Mouse (Mus musculus) CH12.LX (cell line): ENCODE data around the gene Tbc1d14. TPM values are rescaled to one million over a fixed set of nuclear protein-coding genes. Genes with fewer than 3 reads are reported as not detected.

Experiments used
- DNase-seq: peaks from one replicate; pipeline ENCODE4 v3.0.0-alpha.2; 2013; ENCODE audit errors: extremely low read depth
- H3K27ac ChIP-seq: 2 replicates; pipeline ENCODE4 v1.5.1; 2012; ENCODE audit warnings: low read depth, mild to moderate bottlenecking, control low read depth, moderate library complexity; ENCODE audit not compliant: insufficient read depth
- H3K27me3 ChIP-seq: replicated peaks from 2 replicates; pipeline ENCODE3; 2012; ENCODE audit warnings: inconsistent platforms
- H3K36me3 ChIP-seq, 2 experiments: replicated peaks in 1 of 2; 2 replicates each; pipeline versions ENCODE3 to v1.6.1; 2012; ENCODE audit warnings: inconsistent platforms in 1 of 2, low read length in 1 of 2, mild to moderate bottlenecking in 1 of 2, mixed read lengths in 1 of 2, moderate library complexity in 1 of 2; ENCODE audit not compliant: control insufficient read depth in 1 of 2, insufficient read depth in 1 of 2
- H3K4me1 ChIP-seq, 2 experiments: 2 replicates each; pipeline ENCODE4 v1.6.1; 2012; ENCODE audit warnings: inconsistent platforms in 1 of 2, moderate library complexity in 1 of 2; ENCODE audit not compliant: insufficient read depth in 2 of 2, control insufficient read depth in 1 of 2
- H3K4me2 ChIP-seq: 2 replicates; pipeline ENCODE4 v1.6.1; 2012; ENCODE audit warnings: low read depth, mild to moderate bottlenecking, control low read depth; ENCODE audit not compliant: poor library complexity, insufficient read depth, severe bottlenecking
- H3K4me3 ChIP-seq, 3 experiments: fragments of 150-350 bp in 1 of 3; sonication (generic) in 1 of 3; replicated peaks in 1 of 3; 2 replicates each; pipeline versions ENCODE3 to v1.5.1; 2011 to 2012; ENCODE audit warnings: low read depth in 2 of 3, low read length in 2 of 3, mild to moderate bottlenecking in 2 of 3, moderate library complexity in 2 of 3, control low read depth in 1 of 3, improper control_type of control experiment in 1 of 3, inconsistent platforms in 1 of 3, mixed read lengths in 1 of 3; ENCODE audit not compliant: poor library complexity in 1 of 3
- H3K79me2 ChIP-seq: replicated peaks from 2 replicates; pipeline ENCODE4 v1.6.1; 2012; ENCODE audit warnings: mild to moderate bottlenecking, moderate library complexity; ENCODE audit not compliant: control insufficient read depth, poor library complexity, insufficient read depth, severe bottlenecking; ENCODE audit errors: extremely low read depth
- H3K9ac ChIP-seq: 2 replicates; pipeline ENCODE4 v1.6.1; 2012; ENCODE audit warnings: low read depth, mild to moderate bottlenecking, control low read depth, moderate library complexity; ENCODE audit not compliant: insufficient read depth
- H3K9me3 ChIP-seq: replicated peaks from 2 replicates; pipeline ENCODE3; 2012; ENCODE audit warnings: low read length, inconsistent platforms, mixed read lengths
- CHD1 ChIP-seq: IDR thresholded peaks from 2 replicates; pipeline ENCODE4 v1.6.1; 2012; ENCODE audit warnings: low read depth, low read length, improper control_type of control experiment, inconsistent platforms
- CTCF ChIP-seq, 2 experiments: IDR thresholded peaks in 1 of 2; conservative IDR thresholded peaks in 1 of 2; 2 replicates each; pipeline ENCODE4 v1.5.1; 2011 to 2012; ENCODE audit warnings: low read depth in 2 of 2, low read length in 2 of 2, improper control_type of control experiment in 1 of 2, inconsistent platforms in 1 of 2, mild to moderate bottlenecking in 1 of 2, moderate library complexity in 1 of 2
- E2F4 ChIP-seq: IDR thresholded peaks from 2 replicates; pipeline ENCODE4 v1.6.1; 2011; ENCODE audit warnings: low read depth, low read length, improper control_type of control experiment; ENCODE audit not compliant: insufficient replicate concordance
- HCFC1 ChIP-seq: IDR thresholded peaks from 2 replicates; pipeline ENCODE4 v1.6.1; 2012; ENCODE audit warnings: low read depth, mild to moderate bottlenecking, inconsistent platforms, low read length, improper control_type of control experiment
- MAFK ChIP-seq: IDR thresholded peaks from 2 replicates; pipeline ENCODE4 v1.6.1; 2011; ENCODE audit warnings: low read length, improper control_type of control experiment; ENCODE audit not compliant: insufficient replicate concordance
- MAX ChIP-seq: IDR thresholded peaks from 2 replicates; pipeline ENCODE4 v1.6.1; 2011; ENCODE audit warnings: low read length, improper control_type of control experiment
- MAZ ChIP-seq: IDR thresholded peaks from 2 replicates; pipeline ENCODE4 v1.6.1; 2012; ENCODE audit warnings: low read depth, mild to moderate bottlenecking, inconsistent platforms, low read length, improper control_type of control experiment, moderate library complexity
- MYC ChIP-seq: IDR thresholded peaks from 2 replicates; pipeline ENCODE4 v1.6.1; 2011; ENCODE audit warnings: low read depth, mild to moderate bottlenecking, improper control_type of control experiment, low read length
- NRF1 ChIP-seq: IDR thresholded peaks from 2 replicates; pipeline ENCODE4 v1.6.1; 2014; ENCODE audit warnings: low read depth, mild to moderate bottlenecking, inconsistent platforms, low read length, improper control_type of control experiment, moderate library complexity
- PAX5 ChIP-seq: IDR thresholded peaks from 2 replicates; pipeline ENCODE4 v1.6.1; 2012; ENCODE audit warnings: low read length, inconsistent platforms, mixed read lengths
- RAD21 ChIP-seq: IDR thresholded peaks from 2 replicates; pipeline ENCODE4 v1.6.1; 2011; ENCODE audit warnings: low read depth, mild to moderate bottlenecking, low read length, improper control_type of control experiment, moderate library complexity
- SIN3A ChIP-seq: IDR thresholded peaks from 2 replicates; pipeline ENCODE4 v1.6.1; 2012; ENCODE audit warnings: low read length, improper control_type of control experiment, inconsistent platforms
- SMC3 ChIP-seq: IDR thresholded peaks from 2 replicates; pipeline ENCODE4 v1.6.1; 2011; ENCODE audit warnings: low read depth, low read length, improper control_type of control experiment
- UBTF ChIP-seq: IDR thresholded peaks from 2 replicates; pipeline ENCODE4 v1.6.1; 2012; ENCODE audit warnings: low read depth, mild to moderate bottlenecking, inconsistent platforms, low read length, improper control_type of control experiment, moderate library complexity
- USF2 ChIP-seq: conservative IDR thresholded peaks from 2 replicates; pipeline ENCODE4 v1.6.1; 2011; ENCODE audit warnings: low read depth, low read length, improper control_type of control experiment
- ZKSCAN1 ChIP-seq: IDR thresholded peaks from 2 replicates; pipeline ENCODE4 v1.6.1; 2012; ENCODE audit warnings: low read depth, inconsistent platforms, low read length, improper control_type of control experiment, borderline replicate concordance
- dilution Hi-C: fragments of 300-500 bp; cut with MboI; formaldehyde crosslinking; loops from 2 replicates; pipeline ENCODE4 v1.14.3; 2020; ENCODE audit warnings: low sequenced_read_pairs; ENCODE audit not compliant: extremely low pct_unique_long_range_greater_than_20kb, extremely low pct_ligation_motif_present
- in situ Hi-C: fragments of 300-500 bp; cut with MboI; formaldehyde crosslinking; loops from 3 replicates; pipeline ENCODE4 v1.14.3; 2019; ENCODE audit warnings: low sequenced_read_pairs, low pct_ligation_motif_present, low pct_unique_long_range_greater_than_20kb, mixed read lengths
- polyA plus RNA-seq: library from polyadenylated mRNA; unstranded; fragments of >175 nt; gene quantifications from 2 replicates; pipeline ENCODE4 v1.2.1, GENCODE M21; 2012; ENCODE audit warnings: low read depth; ENCODE audit not compliant: insufficient read length
- total RNA-seq, 2 experiments: library from RNA; depleted of rRNA; stranded (reverse); fragments of 300-350 nt in 1 of 2; fragments of >200 nt in 1 of 2; gene quantifications; 2 replicates each; pipeline ENCODE4 v1.2.3; 2012 to 2014

Gene Tbc1d14
- total and polyA plus RNA-seq, 3 experiments: 5.7 to 29.1 (median 10.1) TPM

- dilution Hi-C loops: no loop called here
Measured at GRCm38 (mm10) chr5:36483203-36484101, 109.6 kb downstream of the Tbc1d14 start.

DNA sequence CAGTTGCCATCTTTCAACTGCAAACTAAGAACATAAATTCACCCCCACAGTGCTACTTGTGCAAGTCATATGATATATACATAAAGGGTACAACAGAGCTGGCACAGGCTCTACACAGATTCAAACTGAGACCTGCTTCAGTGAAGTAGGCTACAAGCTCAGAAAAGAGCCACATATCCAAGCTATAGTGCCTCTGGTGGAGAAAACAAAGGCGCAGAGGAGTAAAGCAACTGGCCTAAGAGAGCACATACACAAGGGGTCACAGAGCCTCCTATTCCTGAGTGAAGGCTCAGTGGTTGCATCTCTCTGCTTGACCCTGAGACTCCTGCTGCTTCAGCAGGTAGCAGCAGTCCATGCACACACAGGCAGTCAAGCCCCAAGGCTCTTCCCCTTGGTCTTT, 112.0 kb downstream of the Tbc1d14 start:
- H3K9ac ChIP-seq: no peak overlapping the region
- no peaks in the 10 kb centered on the region for H3K27me3 ChIP-seq
- H3K4me3 ChIP-seq: no peak overlapping the region
- peaks cover 12% of the 10 kb centered on the region for H3K79me2 ChIP-seq
- no peaks in the 10 kb centered on the region for H3K9me3 ChIP-seq
- dilution Hi-C loops (no loop called here), in situ Hi-C loops (loop anchor here (5.0 kb wide), 2 partner anchors 101 to 261 kb away; no protein-coding TSS in a partner anchor)
- H3K36me3 ChIP-seq: peaks cover 4 to 54% of the 10 kb centered on the region in 2 experiments
- peak; percentile 32 for DNase-seq
- H3K27ac ChIP-seq: no peak overlapping the region
- H3K4me1 ChIP-seq: peaks cover 19 to 56% of the 10 kb centered on the region in 2 experiments
- no peak overlapping the region for H3K4me2 ChIP-seq
- peak in 1 of 2 experiments; percentile 55; a peak in 2 of 4 replicates for TF ChIP-seq CTCF (conservative IDR thresholded peaks at IDR 0.05 in 1 of 2, IDR thresholded peaks at IDR 0.05 in 1 of 2; ENCODE audit: low read depth in 2 of 2, low read length in 2 of 2)
- TF ChIP-seq SMC3: no peak
- no peak for TF ChIP-seq ZKSCAN1
- TF ChIP-seq UBTF: no peak
- peak; percentile 7 for TF ChIP-seq RAD21
- no peak for TF ChIP-seq MAFK
- TF ChIP-seq NRF1: no peak
- no peak for TF ChIP-seq HCFC1

More at GRCm38 (mm10) chr5:36483203-36484101, 109.6 kb downstream of the Tbc1d14 start:
- H3K27me3 ChIP-seq: no peaks in the 10 kb centered on the region
- peak overlapping the region; percentile 89 to 93 (median 90) for H3K4me3 ChIP-seq
- in situ Hi-C loops: loop anchor here (5.0 kb wide), 2 partner anchors 99 to 259 kb away; no protein-coding TSS in a partner anchor
- peaks cover 0 to 34% of the 10 kb centered on the region in 2 experiments for H3K36me3 ChIP-seq
- H3K9ac ChIP-seq: peak overlapping the region; percentile 87
- DNase-seq: peak; percentile 29
- H3K27ac ChIP-seq: no peak overlapping the region; the same call in 1 of the 2 replicates
- TF ChIP-seq SIN3A (peak; percentile 39; the same call in 1 of the 2 replicates), SMC3 (no peak)
- peak overlapping the region; percentile 81 for H3K4me2 ChIP-seq
- H3K9me3 ChIP-seq: no peaks in the 10 kb centered on the region
- H3K4me1 ChIP-seq: peaks cover 19 to 53% of the 10 kb centered on the region in 2 experiments
- H3K79me2 ChIP-seq: peaks cover 12% of the 10 kb centered on the region

DNA sequence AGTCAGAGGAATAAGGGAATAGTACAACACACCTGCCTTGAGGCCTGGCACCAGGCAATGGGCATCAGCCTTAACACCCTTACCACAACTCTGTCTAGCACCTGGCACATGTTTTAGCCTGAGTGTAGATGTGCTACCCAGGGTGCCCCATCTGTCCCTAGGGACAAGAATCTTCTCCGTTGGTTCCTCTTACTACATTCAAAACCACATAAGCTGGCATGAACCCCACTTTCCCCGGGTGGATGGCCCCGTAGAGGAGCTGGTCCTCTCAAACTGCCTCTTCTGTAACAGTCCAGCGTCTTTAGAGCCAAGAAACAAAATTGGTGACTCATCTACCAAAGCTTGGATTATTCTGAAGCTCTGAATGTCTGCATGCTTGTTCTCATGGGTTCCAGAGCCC, 112.7 kb downstream of the Tbc1d14 start:
- H3K9ac ChIP-seq: no peak overlapping the region
- H3K79me2 ChIP-seq: peaks cover 12% of the 10 kb centered on the region
- H3K27me3 ChIP-seq: no peaks in the 10 kb centered on the region
- H3K36me3 ChIP-seq: peaks cover 5 to 59% of the 10 kb centered on the region in 2 experiments
- H3K4me1 ChIP-seq: peaks cover 19 to 56% of the 10 kb centered on the region in 2 experiments
- H3K27ac ChIP-seq: no peak overlapping the region
- dilution Hi-C loops: no loop called here
- H3K4me2 ChIP-seq: no peak overlapping the region
- no peak overlapping the region for H3K4me3 ChIP-seq
- TF ChIP-seq E2F4: no peak
- TF ChIP-seq CHD1: no peak
- TF ChIP-seq SMC3: no peak
- no peak for TF ChIP-seq MAZ
- no peak for TF ChIP-seq CTCF (conservative IDR thresholded peaks at IDR 0.05 in 1 of 2, IDR thresholded peaks at IDR 0.05 in 1 of 2; ENCODE audit: low read depth in 2 of 2, low read length in 2 of 2)
- no peak for TF ChIP-seq USF2
- no peak for TF ChIP-seq PAX5
- TF ChIP-seq MYC: no peak
- TF ChIP-seq MAX: no peak
- in situ Hi-C loops: loop anchor here (5.0 kb wide), 2 partner anchors 102 to 262 kb away; no protein-coding TSS in a partner anchor
- no peaks in the 10 kb centered on the region for H3K9me3 ChIP-seq
- no peak for DNase-seq
